Comparison of ENCODE assay signal across 16 mouse cellular contexts in genomic region chr3:148848366-148848765, GRCm38 (mm10).
"Had no signal": no experiment of that assay in that cellular context is flagged by ENCODE, and none has a peak within 500 bp of the region (broad histone marks: within the 10 kb centered on the region; RNA-seq: fewer than 3 reads in every experiment).

No protein-coding gene starts in this region.

- ATAC-seq: hindbrain, postnatal 0 days; intestine, embryonic 15.5 days had no signal

- DNase-seq: gastrocnemius, adult 2 months; gastrocnemius, postnatal 10 days; gastrocnemius, postnatal 25 days; heart, adult 11 months; heart, adult 2 months; heart, postnatal 14 days; heart, postnatal 36 days; kidney, adult 11 months; kidney, adult 2 months; kidney, adult 9 months; kidney, postnatal 25 days; kidney, postnatal 4 days; liver; liver, embryonic 13.5 days had no signal
